Mouse (Mus musculus): ENCODE measurements around the gene Paqr7. TPM values are rescaled to one million over a fixed set of nuclear protein-coding genes. Genes with fewer than 3 reads are reported as not detected.
A peak's percentile ranks its signal among the peaks of the same experiment; 100 is the strongest.

Paqr7 gene
- 7.8 and 14.5 TPM in 2 replicates for polyA plus RNA-seq (2016; fragmentation: Nextera tagmentation; extraction: Ambion mirVana)

GRCm38 (mm10) chr4:134496595-134497210 lies at the start of gene Paqr7:
Paqr7 (plus strand) TSS chr4:134496697.
- no peaks in the 10 kb centered on the region for H3K36me3 ChIP-seq
- peaks cover 50% of the 10 kb centered on the region for H3K4me1 ChIP-seq
- no peaks in the 10 kb centered on the region for H3K9me3 ChIP-seq
- H3K4me3 ChIP-seq = peak within 1 kb of the TSS; percentile 81
- H3K27ac ChIP-seq = peak within 1 kb of the TSS; percentile 94
- 0 out of 2 replicates have a peak, but pooled peaks cover 5% of the 10 kb centered on the region for H3K27me3 ChIP-seq (ENCODE audit: insufficient read depth, poor library complexity, severe bottlenecking)
- DNase-seq (ENCODE audit: low spot score) = peak; percentile 88
- whole genome bisulfite sequencing = 1% methylated on average over 35 of the region's 35 CpGs

- Histone ChIP-seq H3K4me1 (peaks cover 59% of the 10 kb centered on the region), H3K36me3 (no peaks in the 10 kb centered on the region), H3K27ac (no peak overlapping the region), H3K9me3 (no peaks in the 10 kb centered on the region), H3K4me3 (no peak overlapping the region), H3K27me3 (ENCODE audit: insufficient read depth, poor library complexity, severe bottlenecking) (peaks cover 48% of the 10 kb centered on the region)
- WGBS = 45% methylated on average over 23 of the region's 23 CpGs
- DNase-seq (ENCODE audit: low spot score) = no peak
Measured at GRCm38 (mm10) chr4:134447966-134448365, 48.5 kb upstream of the Paqr7 start.

GRCm38 (mm10) chr4:134449595-134450391 lies 46.7 kb upstream of the Paqr7 start:
- Histone ChIP-seq H3K27me3 (ENCODE audit: insufficient read depth, poor library complexity, severe bottlenecking) (peaks cover 60% of the 10 kb centered on the region), H3K9me3 (no peaks in the 10 kb centered on the region), H3K36me3 (no peaks in the 10 kb centered on the region), H3K4me1 (peaks cover 59% of the 10 kb centered on the region), H3K27ac (no peak overlapping the region), H3K4me3 (0 out of 2 replicates have a peak overlapping the region, but pooled peaks have one; percentile 8)
- DNase-seq (ENCODE audit: low spot score) = no peak
- WGBS = 42% methylated on average over 13 of the region's 13 CpGs

GRCm38 (mm10) chr4:134450392-134451195 lies 45.9 kb upstream of the Paqr7 start:
- H3K27ac ChIP-seq = peak overlapping the region; percentile 65; the same call in 1 of the 2 replicates

DNA sequence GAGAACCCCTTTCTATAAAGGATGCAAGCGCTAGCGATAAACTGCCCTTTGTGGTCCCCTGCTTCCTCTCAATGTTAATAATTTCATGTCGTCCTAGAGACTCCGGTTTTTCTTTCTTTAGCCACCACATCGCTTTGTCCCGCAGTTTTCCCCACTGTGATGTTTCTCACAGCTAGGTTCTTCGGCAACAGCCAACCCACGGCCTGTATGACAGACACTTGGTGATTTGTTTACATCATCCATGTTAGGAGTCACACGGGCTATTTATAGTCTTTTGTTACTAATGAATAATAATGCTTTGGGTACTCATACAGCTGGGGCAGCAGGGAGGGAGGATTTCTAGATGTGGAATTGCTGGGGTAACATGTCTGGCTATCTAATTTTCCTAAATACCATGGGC lies 45.0 kb upstream of the Paqr7 start:
- 70% methylated on average over 9 of the region's 9 CpGs for WGBS
- Histone ChIP-seq H3K36me3 (no peaks in the 10 kb centered on the region), H3K4me1 (peaks cover 51% of the 10 kb centered on the region), H3K27me3 (ENCODE audit: insufficient read depth, poor library complexity, severe bottlenecking) (peaks cover 60% of the 10 kb centered on the region), H3K9me3 (no peaks in the 10 kb centered on the region), H3K4me3 (no peak overlapping the region), H3K27ac (no peak overlapping the region)
- no peak for DNase-seq (ENCODE audit: low spot score)

More at GRCm38 (mm10) chr4:134450392-134451195, 45.9 kb upstream of the Paqr7 start:
- H3K4me1 ChIP-seq = peaks cover 59% of the 10 kb centered on the region
- H3K36me3 ChIP-seq = no peaks in the 10 kb centered on the region
- 22% methylated on average over 20 of the region's 20 CpGs for WGBS
- peaks cover 60% of the 10 kb centered on the region for H3K27me3 ChIP-seq (ENCODE audit: insufficient read depth, poor library complexity, severe bottlenecking)
- peak overlapping the region; percentile 31 for H3K4me3 ChIP-seq
- no peaks in the 10 kb centered on the region for H3K9me3 ChIP-seq
- no peak for DNase-seq (ENCODE audit: low spot score)

GRCm38 (mm10) chr4:134453619-134454400 lies 42.7 kb upstream of the Paqr7 start:
- Histone ChIP-seq H3K27me3 (ENCODE audit: insufficient read depth, poor library complexity, severe bottlenecking) (peaks cover 48% of the 10 kb centered on the region), H3K4me1 (peaks cover 44% of the 10 kb centered on the region), H3K9me3 (no peaks in the 10 kb centered on the region), H3K36me3 (no peaks in the 10 kb centered on the region), H3K27ac (no peak overlapping the region), H3K4me3 (peak overlapping the region; percentile 43)
- no peak for DNase-seq (ENCODE audit: low spot score)
- WGBS = 24% methylated on average over 34 of the region's 34 CpGs

DNA sequence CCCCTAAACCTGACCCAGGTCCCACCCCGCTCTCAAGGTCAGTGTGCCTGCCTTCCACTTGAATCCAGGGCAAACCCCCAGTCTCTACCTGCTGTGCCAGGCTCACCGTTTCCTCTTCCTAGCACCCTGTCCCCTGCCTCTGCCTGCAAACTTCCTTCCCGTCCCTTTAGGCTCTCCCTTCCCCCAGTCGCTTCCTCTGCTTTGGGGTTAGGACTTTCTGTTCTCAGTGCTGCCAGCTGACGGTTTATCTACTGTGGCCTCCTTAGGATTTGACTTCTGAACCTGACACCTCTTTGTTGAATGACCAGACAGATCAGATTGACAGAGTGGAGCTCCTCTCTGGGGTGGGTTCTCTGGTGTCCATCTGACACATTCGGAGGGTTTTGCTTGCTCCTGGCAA lies 41.2 kb upstream of the Paqr7 start:
- WGBS = 24% methylated on average over 6 of the region's 6 CpGs
- Histone ChIP-seq H3K36me3 (no peaks in the 10 kb centered on the region), H3K9me3 (no peaks in the 10 kb centered on the region), H3K27me3 (ENCODE audit: insufficient read depth, poor library complexity, severe bottlenecking) (peaks cover 33% of the 10 kb centered on the region), H3K4me3 (no peak overlapping the region), H3K27ac (peak overlapping the region; percentile 63), H3K4me1 (peaks cover 40% of the 10 kb centered on the region)
- DNase-seq (ENCODE audit: low spot score) = no peak

DNA sequence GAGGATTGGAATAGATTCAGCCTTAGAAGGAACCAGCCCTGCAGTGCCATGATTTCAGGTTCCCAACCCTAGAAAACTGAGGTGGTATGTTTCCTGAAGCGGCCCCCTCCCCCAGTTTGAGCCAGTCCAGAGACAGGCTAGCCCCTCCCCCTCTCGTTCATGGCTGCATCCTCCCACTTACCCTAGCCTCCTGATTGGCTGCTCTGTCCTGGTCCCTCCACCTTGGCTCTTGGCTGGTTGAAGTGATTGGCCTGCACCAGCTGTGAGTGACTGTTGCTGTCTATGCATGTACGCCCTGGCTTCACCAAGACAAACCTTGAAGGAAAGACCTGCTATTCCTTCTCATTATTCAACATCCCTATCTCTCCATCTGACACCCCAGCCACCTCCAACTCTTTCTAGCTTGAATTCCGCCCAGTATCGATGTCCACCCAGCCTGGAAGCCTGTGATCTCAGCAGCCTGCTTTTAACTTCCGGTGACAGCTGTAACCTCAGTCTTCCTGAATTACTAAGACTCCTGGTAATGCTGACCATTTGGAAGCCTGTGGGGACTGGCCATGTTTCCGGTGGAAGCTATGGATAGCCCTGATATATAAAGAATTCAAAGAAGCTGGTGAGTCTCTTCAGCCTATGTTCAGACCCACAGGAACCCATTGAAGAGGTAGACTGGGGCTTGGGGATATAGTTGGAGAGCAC lies 39.2 kb upstream of the Paqr7 start:
- Histone ChIP-seq H3K36me3 (no peaks in the 10 kb centered on the region), H3K4me1 (peaks cover 31% of the 10 kb centered on the region), H3K4me3 (no peak overlapping the region), H3K9me3 (no peaks in the 10 kb centered on the region), H3K27ac (no peak overlapping the region), H3K27me3 (ENCODE audit: insufficient read depth, poor library complexity, severe bottlenecking) (peaks cover 15% of the 10 kb centered on the region)
- WGBS = 43% methylated on average over 7 of the region's 7 CpGs
- DNase-seq (ENCODE audit: low spot score) = no peak

DNA sequence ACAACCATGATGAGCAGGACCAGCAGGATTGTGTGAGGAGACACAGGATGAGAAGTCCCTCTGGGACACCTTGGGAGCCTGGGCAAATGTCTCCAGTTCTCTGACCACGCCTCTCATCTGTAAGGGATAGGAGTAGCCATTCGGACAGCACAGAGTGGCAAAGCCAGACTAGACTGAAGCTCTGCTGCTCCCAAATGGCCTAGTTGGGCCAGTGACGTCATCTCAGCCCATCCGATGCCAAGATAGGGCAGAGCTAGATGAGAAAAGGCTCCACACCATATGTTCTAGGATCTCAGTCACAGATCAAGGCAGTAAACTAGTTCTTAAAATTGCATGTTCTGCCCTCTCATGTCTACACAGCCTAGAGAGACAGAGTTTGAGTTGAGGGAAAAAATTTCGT lies 37.6 kb upstream of the Paqr7 start:
- no peak for DNase-seq (ENCODE audit: low spot score)
- H3K36me3 ChIP-seq = no peaks in the 10 kb centered on the region
- peaks cover 27% of the 10 kb centered on the region for H3K4me1 ChIP-seq
- WGBS = 77% methylated on average over 5 of the region's 5 CpGs
- H3K4me3 ChIP-seq = no peak overlapping the region
- no peak overlapping the region for H3K27ac ChIP-seq
- peaks cover 5% of the 10 kb centered on the region for H3K27me3 ChIP-seq (ENCODE audit: insufficient read depth, poor library complexity, severe bottlenecking)
- no peaks in the 10 kb centered on the region for H3K9me3 ChIP-seq

- 35% methylated on average over 10 of the region's 10 CpGs for whole genome bisulfite sequencing
- no peak for DNase-seq (ENCODE audit: low spot score)
- Histone ChIP-seq H3K36me3 (no peaks in the 10 kb centered on the region), H3K4me3 (no peak overlapping the region), H3K27me3 (ENCODE audit: insufficient read depth, poor library complexity, severe bottlenecking) (no peaks in the 10 kb centered on the region), H3K9me3 (no peaks in the 10 kb centered on the region), H3K4me1 (peaks cover 20% of the 10 kb centered on the region), H3K27ac (0 out of 2 replicates have a peak overlapping the region, but pooled peaks have one; percentile 56)
Measured at GRCm38 (mm10) chr4:134460277-134460676, 36.2 kb upstream of the Paqr7 start.

GRCm38 (mm10) chr4:134461252-134461651 lies 35.2 kb upstream of the Paqr7 start:
- Histone ChIP-seq H3K27me3 (ENCODE audit: insufficient read depth, poor library complexity, severe bottlenecking) (no peaks in the 10 kb centered on the region), H3K4me3 (no peak overlapping the region), H3K27ac (no peak overlapping the region), H3K9me3 (no peaks in the 10 kb centered on the region), H3K4me1 (peaks cover 17% of the 10 kb centered on the region), H3K36me3 (no peaks in the 10 kb centered on the region)
- no peak for DNase-seq (ENCODE audit: low spot score)
- 58% methylated on average over 5 of the region's 5 CpGs for WGBS

GRCm38 (mm10) chr4:134465789-134466188 lies 30.7 kb upstream of the Paqr7 start:
- Histone ChIP-seq H3K4me1 (peaks cover 20% of the 10 kb centered on the region), H3K9me3 (no peaks in the 10 kb centered on the region), H3K27me3 (ENCODE audit: insufficient read depth, poor library complexity, severe bottlenecking) (no peaks in the 10 kb centered on the region), H3K36me3 (peaks cover 4% of the 10 kb centered on the region), H3K4me3 (no peak overlapping the region), H3K27ac (no peak overlapping the region)
- no peak for DNase-seq (ENCODE audit: low spot score)
- WGBS = 36% methylated on average over 12 of the region's 12 CpGs

Data from heart, embryonic 10.5 days (tissue).